Mouse (Mus musculus): ENCODE data around the gene Sugt1. TPM values are rescaled to one million over a fixed set of nuclear protein-coding genes. Genes with fewer than 3 reads are reported as not detected.

The Sugt1 gene
- polyA plus RNA-seq, 1 experiment: 149 TPM

DNA sequence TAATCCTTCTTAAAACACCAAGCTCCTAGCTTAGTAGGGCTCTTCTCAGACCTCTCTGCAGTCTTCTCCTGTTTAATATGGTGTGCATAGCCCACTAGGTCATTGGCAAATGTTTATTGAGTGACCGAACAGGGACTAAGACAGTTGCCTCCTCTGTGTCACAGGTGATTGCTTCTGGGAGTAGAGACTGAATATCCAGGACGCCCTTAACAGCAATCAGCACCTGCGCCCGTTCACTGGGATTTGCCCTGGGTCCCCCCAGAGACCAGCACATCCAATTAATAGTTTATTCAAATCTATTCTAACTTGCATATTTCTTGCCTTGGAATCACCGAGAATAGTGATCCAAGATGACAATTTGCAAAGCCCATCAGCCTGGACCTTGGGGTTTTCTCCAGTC is 85.1 kb downstream of the Sugt1 start:
- 85% methylated on average over 5 of the region's 5 CpGs for WGBS
- no peak overlapping the region for H3K4me3 ChIP-seq (replicated peaks; ENCODE audit: control insufficient read depth, low read depth, low read length)
- no peaks in the 10 kb centered on the region for H3K4me1 ChIP-seq (ENCODE audit: control insufficient read depth, insufficient read depth, low read length)
- TF ChIP-seq POLR2A (IDR thresholded peaks at IDR 0.05; ENCODE audit: borderline replicate concordance, control insufficient read depth, low read depth, low read length) (no peak), CTCF (IDR thresholded peaks at IDR 0.05; ENCODE audit: control insufficient read depth, insufficient read depth, low read length) (no peak)
- H3K27ac ChIP-seq (ENCODE audit: control insufficient read depth, insufficient read depth, low read depth, low read length, poor library complexity): no peak overlapping the region

DNA sequence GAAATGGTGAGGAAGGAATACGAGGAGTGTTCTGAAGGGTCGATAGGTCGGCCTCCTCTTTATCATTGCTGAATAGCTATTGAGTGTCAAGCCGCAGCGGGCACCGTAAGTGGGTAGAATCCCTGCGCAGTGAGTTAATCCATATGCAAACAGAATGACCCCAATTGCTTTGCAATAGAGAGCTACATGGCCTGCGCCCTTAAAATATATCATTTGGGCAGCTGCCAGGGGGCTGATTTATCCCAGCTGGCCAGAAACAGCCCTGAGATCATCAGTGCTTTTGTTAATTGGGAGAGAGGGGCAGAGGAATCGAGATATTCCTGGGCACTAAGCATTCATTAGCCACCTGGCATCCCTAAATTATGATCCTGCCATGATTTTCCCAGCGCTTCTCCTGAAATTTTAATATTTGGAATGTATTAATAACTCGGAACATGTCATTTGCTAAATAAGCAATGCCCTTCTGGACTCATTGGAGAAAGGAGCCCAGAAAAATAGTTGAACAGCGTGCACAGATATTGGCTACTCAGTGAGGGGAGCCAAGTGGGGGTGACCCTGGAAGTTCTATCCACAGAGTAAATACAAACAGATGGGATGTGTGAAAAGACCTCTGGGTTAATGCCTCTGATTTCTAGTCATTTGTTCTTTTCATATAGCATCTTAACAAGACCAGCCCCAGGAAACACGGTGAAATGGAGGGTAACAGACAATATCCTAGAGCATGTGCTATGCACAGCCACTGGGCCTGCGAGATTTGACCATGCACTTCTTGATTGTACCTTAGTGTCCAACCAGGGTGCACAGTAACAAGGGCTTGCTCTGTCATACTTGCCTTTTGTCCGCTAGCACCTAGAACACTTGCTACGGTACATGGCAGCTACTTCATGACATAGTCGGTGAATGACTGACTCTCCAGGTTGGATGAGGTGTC is 85.9 kb downstream of the Sugt1 start:
- no peak overlapping the region for H3K27ac ChIP-seq (ENCODE audit: control insufficient read depth, insufficient read depth, low read depth, low read length, poor library complexity)
- 87% methylated on average over 17 of the region's 17 CpGs for WGBS
- TF ChIP-seq CTCF (IDR thresholded peaks at IDR 0.05; ENCODE audit: control insufficient read depth, insufficient read depth, low read length) (no peak), POLR2A (IDR thresholded peaks at IDR 0.05; ENCODE audit: borderline replicate concordance, control insufficient read depth, low read depth, low read length) (no peak)
- H3K4me3 ChIP-seq (replicated peaks; ENCODE audit: control insufficient read depth, low read depth, low read length): no peak overlapping the region
- no peaks in the 10 kb centered on the region for H3K4me1 ChIP-seq (ENCODE audit: control insufficient read depth, insufficient read depth, low read length)

DNA sequence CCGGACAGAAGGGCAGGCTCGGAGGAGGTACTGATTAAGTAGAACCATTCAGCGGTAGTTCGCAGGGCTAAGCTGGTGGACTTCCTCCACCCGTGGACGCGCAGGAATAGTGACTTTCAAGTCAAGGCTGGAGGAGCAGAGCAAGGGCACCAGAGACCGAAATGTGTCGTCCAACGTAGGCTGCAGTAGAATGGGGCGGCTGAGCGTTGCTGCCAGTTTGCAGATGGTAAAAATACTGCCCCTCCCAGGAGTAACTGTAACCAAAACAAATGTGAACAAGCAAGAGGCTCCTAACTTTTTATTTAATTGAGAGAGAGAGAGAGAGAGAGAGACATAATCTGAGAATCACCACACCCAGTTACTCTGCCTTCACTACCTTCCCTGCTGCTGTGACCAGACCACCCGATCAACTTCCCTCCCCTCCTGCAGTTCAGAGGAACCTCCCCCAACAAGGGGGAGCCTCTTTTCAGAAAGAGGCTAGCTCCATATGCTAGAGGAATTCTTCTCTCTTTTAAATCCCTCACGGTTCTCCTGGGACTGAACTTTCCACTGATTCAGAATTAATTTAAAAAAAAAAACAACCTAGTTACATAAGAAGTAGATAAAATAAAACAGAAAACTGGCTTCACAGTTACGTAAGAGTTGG is 89.7 kb downstream of the Sugt1 start:
- Histone ChIP-seq H3K27ac (ENCODE audit: control insufficient read depth, insufficient read depth, low read depth, low read length, poor library complexity) (no peak overlapping the region), H3K4me3 (replicated peaks; ENCODE audit: control insufficient read depth, low read depth, low read length) (no peak overlapping the region), H3K4me1 (ENCODE audit: control insufficient read depth, insufficient read depth, low read length) (no peaks in the 10 kb centered on the region)
- TF ChIP-seq CTCF (IDR thresholded peaks at IDR 0.05; ENCODE audit: control insufficient read depth, insufficient read depth, low read length): no peak
- no peak for TF ChIP-seq POLR2A (IDR thresholded peaks at IDR 0.05; ENCODE audit: borderline replicate concordance, control insufficient read depth, low read depth, low read length)
- WGBS: 66% methylated on average over 15 of the region's 15 CpGs

DNA sequence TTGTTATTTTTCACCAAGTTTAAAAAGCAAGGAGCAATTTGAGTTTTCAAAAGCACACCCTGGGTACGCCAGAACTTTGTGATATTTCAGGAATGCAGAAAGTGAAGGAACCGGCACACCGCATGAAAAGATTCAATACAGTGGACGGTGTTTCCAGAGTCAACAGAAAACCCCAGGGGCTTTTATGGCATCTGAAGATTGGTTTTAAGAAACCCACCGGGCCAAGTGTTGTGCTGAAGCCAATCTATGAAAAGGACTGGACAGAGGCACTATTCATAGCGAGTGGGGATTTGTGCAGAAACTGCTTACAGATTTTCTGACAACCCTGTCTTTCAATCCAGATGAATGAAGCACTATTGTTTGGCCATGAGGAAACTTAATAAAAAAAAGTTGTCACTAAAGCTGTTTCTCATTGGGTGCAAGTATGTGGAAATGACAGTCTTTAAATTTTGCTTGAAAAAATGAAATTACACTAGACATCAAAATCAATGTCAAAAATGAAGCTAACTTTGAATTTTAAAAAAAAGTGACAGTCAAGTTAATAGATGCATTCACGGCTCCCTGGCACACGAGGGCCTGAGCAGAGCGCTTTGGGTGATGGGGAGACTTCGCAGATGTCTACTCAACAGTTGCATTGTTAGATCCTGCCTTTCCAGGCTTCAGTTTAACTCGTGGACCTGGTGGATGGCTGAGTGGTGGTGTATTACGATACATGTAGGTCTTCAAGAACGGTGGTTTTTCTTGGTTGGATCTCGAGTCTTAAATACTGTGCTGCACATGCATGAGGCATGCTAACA is 90.6 kb downstream of the Sugt1 start:
- 81% methylated on average over 14 of the region's 14 CpGs for WGBS
- TF ChIP-seq CTCF (IDR thresholded peaks at IDR 0.05; ENCODE audit: control insufficient read depth, insufficient read depth, low read length) (no peak), POLR2A (IDR thresholded peaks at IDR 0.05; ENCODE audit: borderline replicate concordance, control insufficient read depth, low read depth, low read length) (no peak)
- no peak overlapping the region for H3K4me3 ChIP-seq (replicated peaks; ENCODE audit: control insufficient read depth, low read depth, low read length)
- no peak overlapping the region for H3K27ac ChIP-seq (ENCODE audit: control insufficient read depth, insufficient read depth, low read depth, low read length, poor library complexity)
- no peaks in the 10 kb centered on the region for H3K4me1 ChIP-seq (ENCODE audit: control insufficient read depth, insufficient read depth, low read length)

DNA sequence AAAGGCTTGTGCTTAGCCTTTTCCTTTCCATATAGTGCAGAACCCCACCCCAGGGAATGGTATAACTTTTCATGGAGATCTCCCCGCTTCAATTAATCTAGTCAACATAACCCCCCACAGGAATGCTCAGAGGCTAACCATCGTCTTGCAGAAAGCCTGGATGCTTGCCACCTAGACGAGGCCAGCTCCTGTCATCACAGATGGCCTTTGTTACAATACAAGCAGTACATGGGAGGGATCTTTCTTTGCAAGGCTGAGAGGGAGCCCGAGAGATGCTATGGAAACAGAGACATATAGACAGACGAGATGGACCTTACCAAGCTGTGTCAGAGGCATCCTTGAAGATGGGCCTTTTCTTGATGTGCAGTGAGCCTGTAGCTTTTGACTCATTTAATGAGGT is 93.2 kb downstream of the Sugt1 start:
- no peaks in the 10 kb centered on the region for H3K4me1 ChIP-seq (ENCODE audit: control insufficient read depth, insufficient read depth, low read length)
- 75% methylated on average over 5 of the region's 5 CpGs for WGBS

More for the DNA sequence above, 93.2 kb downstream of the Sugt1 start:
- no peak for TF ChIP-seq POLR2A (IDR thresholded peaks at IDR 0.05; ENCODE audit: borderline replicate concordance, control insufficient read depth, low read depth, low read length)
- no peak for TF ChIP-seq CTCF (IDR thresholded peaks at IDR 0.05; ENCODE audit: control insufficient read depth, insufficient read depth, low read length)
- Histone ChIP-seq H3K27ac (ENCODE audit: control insufficient read depth, insufficient read depth, low read depth, low read length, poor library complexity) (no peak overlapping the region), H3K4me3 (replicated peaks; ENCODE audit: control insufficient read depth, low read depth, low read length) (no peak overlapping the region)

Other genes with a start within 250 kb of the Sugt1 start
- gene Naa16, start 196.9 kb upstream of the Sugt1 start, polyA plus RNA-seq (2011; ENCODE audit: insufficient read depth, insufficient read length, low replicate concordance, missing spikeins): 18.1 and 20.7 TPM in 2 replicates
- 3.4 and 5.6 TPM in 2 replicates for gene Mtrf1, start 189.9 kb upstream of the Sugt1 start, polyA plus RNA-seq (2011; ENCODE audit: insufficient read depth, insufficient read length, low replicate concordance, missing spikeins)
- 3.1 and 4.0 TPM in 2 replicates for gene Kbtbd7, start 161.2 kb upstream of the Sugt1 start, polyA plus RNA-seq (2011; ENCODE audit: insufficient read depth, insufficient read length, low replicate concordance, missing spikeins)
- gene Kbtbd6, start 135.9 kb upstream of the Sugt1 start, polyA plus RNA-seq (2011; ENCODE audit: insufficient read depth, insufficient read length, low replicate concordance, missing spikeins): 3.2 and 5.3 TPM in 2 replicates
- gene Elf1, start 106.5 kb upstream of the Sugt1 start, polyA plus RNA-seq (2011; ENCODE audit: insufficient read depth, insufficient read length, low replicate concordance, missing spikeins): 20.1 and 22.6 TPM in 2 replicates
- gene Wbp4, start 106.2 kb upstream of the Sugt1 start, polyA plus RNA-seq (2011; ENCODE audit: insufficient read depth, insufficient read length, low replicate concordance, missing spikeins): 22.6 and 24.5 TPM in 2 replicates
- gene Cnmd, start 74.5 kb downstream of the Sugt1 start, polyA plus RNA-seq (2011; ENCODE audit: insufficient read depth, insufficient read length, low replicate concordance, missing spikeins): not detected in 2 replicates
- not detected in 2 replicates for gene Pcdh8, start 183.6 kb downstream of the Sugt1 start, polyA plus RNA-seq (2011; ENCODE audit: insufficient read depth, insufficient read length, low replicate concordance, missing spikeins)

Measured in bone marrow, adult 2 months (tissue).